Mouse (Mus musculus) limb, embryonic 14.5 days (tissue): ENCODE measurements around the gene Hsd17b14. TPM values are rescaled to one million over a fixed set of nuclear protein-coding genes. Genes with fewer than 3 reads are reported as not detected.
A peak's percentile ranks its signal among the peaks of the same experiment; 100 is the strongest.

Experiments used
- ATAC-seq: fragments of 200-750 bp; cut with Nextera tagmentation; 2 replicates; pipeline ENCODE4 v1.8.0; 2017; ENCODE audit warnings: low read depth, moderate number of reproducible peaks, moderate TSS enrichment; ENCODE audit not compliant: low FRiP score
- DNase-seq: peaks from one replicate; pipeline ENCODE4 v3.0.0-alpha.2; 2015; ENCODE audit warnings: low spot score
- H3K27ac ChIP-seq: fragments of 300-500 bp; sonication (generic); replicated peaks from 2 replicates; pipeline ENCODE4 v1.5.1; 2014; ENCODE audit warnings: low read depth, mild to moderate bottlenecking, low read length, moderate library complexity, mixed read lengths
- H3K27me3 ChIP-seq: fragments of 300-500 bp; sonication (generic); 2 replicates; pipeline ENCODE4 v1.6.1; 2014; ENCODE audit warnings: low read length, mixed read lengths; ENCODE audit not compliant: control insufficient read depth, insufficient read depth
- H3K36me3 ChIP-seq: fragments of 300-500 bp; sonication (generic); 2 replicates; pipeline ENCODE4 v1.6.1; 2014; ENCODE audit warnings: mild to moderate bottlenecking, low read length, moderate library complexity, mixed read lengths; ENCODE audit not compliant: control insufficient read depth, insufficient read depth
- H3K4me1 ChIP-seq: fragments of 300-500 bp; sonication (generic); 2 replicates; pipeline ENCODE4 v1.6.1; 2014; ENCODE audit warnings: antibody characterized with exemption, low read length, mixed read lengths; ENCODE audit not compliant: control insufficient read depth, insufficient read depth
- H3K4me2 ChIP-seq: fragments of 300-500 bp; sonication (generic); replicated peaks from 2 replicates; pipeline ENCODE4 v1.6.1; 2014; ENCODE audit warnings: low read depth, mild to moderate bottlenecking, low read length, moderate library complexity; ENCODE audit not compliant: severe bottlenecking
- H3K4me3 ChIP-seq: fragments of 300-500 bp; sonication (generic); replicated peaks from 2 replicates; pipeline ENCODE4 v1.5.1; 2014; ENCODE audit warnings: low read length
- H3K9ac ChIP-seq: fragments of 300-500 bp; sonication (generic); 2 replicates; pipeline ENCODE4 v1.6.1; 2014; ENCODE audit warnings: mild to moderate bottlenecking, low read depth, low read length, moderate library complexity; ENCODE audit not compliant: severe bottlenecking
- H3K9me3 ChIP-seq: fragments of 300-500 bp; sonication (generic); 2 replicates; pipeline ENCODE4 v1.6.1; 2016; ENCODE audit warnings: low read length; ENCODE audit not compliant: control insufficient read depth
- POLR2A ChIP-seq: fragments of 200-500 bp; IDR thresholded peaks from 2 replicates; pipeline ENCODE4 v1.8.0; 2012; ENCODE audit warnings: inconsistent platforms, mild to moderate bottlenecking, moderate library complexity, borderline replicate concordance; ENCODE audit not compliant: insufficient read depth, insufficient read length; ENCODE audit errors: extremely low read depth
- WGBS: fragments of 180-500 bp; shearing (Covaris S2); extraction: QIAGEN DNeasy Blood & Tissue Kit; methylation state at CpG from one replicate; pipeline ENCODE4 v1.1.7; 2014; 5-methylcytosine and 5-hydroxymethylcytosine counted together
- polyA plus RNA-seq, 2 experiments: library from polyadenylated mRNA; depleted of rRNA in 1 of 2; stranded (reverse) in 1 of 2; unstranded in 1 of 2; fragments of >200 nt; fragmentation: Nextera tagmentation in 1 of 2; extraction: Ambion mirVana in 1 of 2; gene quantifications; 2 replicates each; pipeline versions ENCODE4 v1.2.1 to v1.2.3; 2012 to 2014

Hsd17b14 gene
- polyA plus RNA-seq (2012; rRNA removed) (1.1 and 1.2 TPM in 2 replicates), polyA plus RNA-seq (2014; fragmentation: Nextera tagmentation; extraction: Ambion mirVana) (0.44 and 0.92 TPM in 2 replicates)

GRCm38 (mm10) chr7:45554744-45555143 lies at the start of gene Hsd17b14:
Hsd17b14 (plus strand) TSS chr7:45554893.
- WGBS: 33% methylated on average over 8 of the region's 8 CpGs

GRCm38 (mm10) chr7:45507583-45507982 lies 47.1 kb upstream of the Hsd17b14 start:
- H3K4me3 ChIP-seq: no peak overlapping the region
- H3K4me1 ChIP-seq: peaks cover 13% of the 10 kb centered on the region
- ATAC-seq (no peak), DNase-seq (no peak)
- H3K36me3 ChIP-seq: peaks cover 43% of the 10 kb centered on the region
- no peak overlapping the region for H3K27ac ChIP-seq
- TF ChIP-seq POLR2A: no peak
- no peaks in the 10 kb centered on the region for H3K9me3 ChIP-seq
- H3K27me3 ChIP-seq: no peaks in the 10 kb centered on the region
- WGBS: 89% methylated on average over 6 of the region's 6 CpGs
- H3K9ac ChIP-seq: no peak overlapping the region
- no peak overlapping the region for H3K4me2 ChIP-seq

More at GRCm38 (mm10) chr7:45554744-45555143, at the start of gene Hsd17b14:
- Histone ChIP-seq H3K36me3 (no peaks in the 10 kb centered on the region), H3K4me2 (no peak within 1 kb of the TSS), H3K4me3 (no peak within 1 kb of the TSS), H3K9ac (no peak within 1 kb of the TSS), H3K4me1 (no peaks in the 10 kb centered on the region), H3K27ac (no peak within 1 kb of the TSS), H3K27me3 (no peaks in the 10 kb centered on the region), H3K9me3 (no peaks in the 10 kb centered on the region)
- no peak for TF ChIP-seq POLR2A
- no peak for DNase-seq
- no peak for ATAC-seq

- Histone ChIP-seq H3K4me1 (peaks cover 13% of the 10 kb centered on the region), H3K36me3 (peaks cover 33% of the 10 kb centered on the region), H3K27me3 (no peaks in the 10 kb centered on the region), H3K4me2 (peak overlapping the region; percentile 97; the same call in 1 of the 2 replicates), H3K9ac (no peak overlapping the region), H3K4me3 (peak overlapping the region; percentile 74; the same call in 1 of the 2 replicates), H3K27ac (no peak overlapping the region), H3K9me3 (no peaks in the 10 kb centered on the region)
- DNase-seq: no peak
- no peak for ATAC-seq
- no peak for TF ChIP-seq POLR2A
- 75% methylated on average over 6 of the region's 6 CpGs for WGBS
Measured at GRCm38 (mm10) chr7:45508561-45508960, 46.1 kb upstream of the Hsd17b14 start.

GRCm38 (mm10) chr7:45509181-45509882 lies 45.4 kb upstream of the Hsd17b14 start:
- no peak for TF ChIP-seq POLR2A
- ATAC-seq: no peak
- peaks cover 33% of the 10 kb centered on the region for H3K36me3 ChIP-seq
- H3K27me3 ChIP-seq: no peaks in the 10 kb centered on the region
- peak overlapping the region; percentile 74 for H3K4me3 ChIP-seq
- no peaks in the 10 kb centered on the region for H3K9me3 ChIP-seq
- H3K9ac ChIP-seq: peak overlapping the region; percentile 83
- peak overlapping the region; percentile 97 for H3K4me2 ChIP-seq
- 23% methylated on average over 19 of the region's 19 CpGs for WGBS
- H3K27ac ChIP-seq: peak overlapping the region; percentile 90; the same call in 1 of the 2 replicates
- peaks cover 13% of the 10 kb centered on the region for H3K4me1 ChIP-seq
- no peak for DNase-seq

GRCm38 (mm10) chr7:45509912-45510787 lies 44.5 kb upstream of the Hsd17b14 start, which contains the start of gene Nucb1:
Nucb1 (minus strand) TSS chr7:45510406.
- no peaks in the 10 kb centered on the region for H3K27me3 ChIP-seq
- H3K9me3 ChIP-seq: no peaks in the 10 kb centered on the region
- peak within 1 kb of the TSS; percentile 97 for H3K4me2 ChIP-seq
- H3K4me3 ChIP-seq: peak within 1 kb of the TSS; percentile 74
- ATAC-seq: peak; percentile 94
- H3K4me1 ChIP-seq: peaks cover 13% of the 10 kb centered on the region
- peak; percentile 55; the same call in 1 of the 2 replicates for TF ChIP-seq POLR2A
- peaks cover 28% of the 10 kb centered on the region for H3K36me3 ChIP-seq
- peak; percentile 97 for DNase-seq
- H3K27ac ChIP-seq: peak within 1 kb of the TSS; percentile 90
- 1% methylated on average over 41 of the region's 44 CpGs for WGBS
- peak within 1 kb of the TSS; percentile 83 for H3K9ac ChIP-seq
